Mouse (Mus musculus): ENCODE measurements at regions not wholly inside any gene's neighbourhood (a gene's known extent, or its start where the extent isn't known, plus 50 kb on each side); places are given as distances from the start of the nearest gene placed in this dataset.

GRCm38 (mm10) chr16:95929700-95930435 is 60.9 kb downstream of the Psmg1 start:
- DNase-seq (ENCODE audit: low read depth, low spot score) = no peak
- 73% methylated on average over 14 of the region's 14 CpGs for WGBS

GRCm38 (mm10) chr16:95928290-95929260 is 62.2 kb downstream of the Psmg1 start:
- DNase-seq (ENCODE audit: low read depth, low spot score) = no peak
- WGBS = 32% methylated on average over 18 of the region's 18 CpGs

- WGBS = 27% methylated on average over 6 of the region's 6 CpGs
Measured at GRCm38 (mm10) chr16:95926558-95926957, 64.2 kb downstream of the Psmg1 start.

DNA sequence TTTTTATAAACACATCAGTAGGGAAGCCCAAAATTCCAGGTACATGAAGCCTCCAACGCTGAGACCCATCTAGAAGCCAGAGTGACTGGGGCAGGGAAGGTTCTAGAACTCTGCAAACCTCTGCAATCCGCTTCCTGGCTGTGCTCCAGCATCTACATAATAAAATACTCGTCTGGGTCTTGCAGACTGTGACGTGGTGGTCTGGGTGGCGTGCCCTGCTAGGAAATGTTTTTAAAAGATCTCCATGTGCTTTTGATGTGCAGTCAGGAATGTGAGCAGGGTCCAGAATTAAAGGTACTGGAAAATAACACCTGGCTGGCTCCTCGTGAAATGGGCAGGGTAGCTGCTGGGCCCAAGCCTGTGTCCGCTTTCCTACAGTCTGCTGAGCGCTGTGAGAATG is 66.0 kb downstream of the Psmg1 start:
- DNase-seq (ENCODE audit: low read depth, low spot score) = no peak
- 25% methylated on average over 8 of the region's 8 CpGs for WGBS

More at GRCm38 (mm10) chr16:95926558-95926957, 64.2 kb downstream of the Psmg1 start:
- DNase-seq (ENCODE audit: low read depth, low spot score) = peak; percentile 70

DNA sequence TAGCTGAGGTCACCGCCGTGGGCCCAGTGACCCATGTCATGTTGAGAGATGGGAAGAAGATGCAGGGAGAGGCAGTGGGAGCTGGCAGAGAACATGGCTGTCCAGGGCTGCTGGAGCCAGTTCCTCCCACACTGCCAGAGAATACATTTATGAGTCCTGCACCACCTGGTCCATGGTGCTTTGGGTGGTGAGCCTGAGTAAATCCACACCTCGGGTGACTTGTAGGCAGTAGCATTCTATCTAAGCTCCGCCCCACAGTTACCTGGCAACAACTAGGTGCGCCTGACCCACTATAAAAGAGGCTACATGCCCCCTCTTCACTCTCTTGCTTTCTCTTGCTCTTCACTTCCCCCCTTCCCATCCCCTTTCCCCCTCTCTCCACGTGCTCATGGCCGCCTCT is 66.8 kb downstream of the Psmg1 start:
- DNase-seq (ENCODE audit: low read depth, low spot score) = peak; percentile 58
- 50% methylated on average over 7 of the region's 7 CpGs for whole genome bisulfite sequencing

- 89% methylated on average over 9 of the region's 9 CpGs for WGBS
- no peak for DNase-seq (ENCODE audit: low read depth, low spot score)
Measured at GRCm38 (mm10) chr16:95922369-95922934, 68.3 kb downstream of the Psmg1 start.

GRCm38 (mm10) chr16:95921169-95921568 is 69.6 kb downstream of the Psmg1 start:
- no peak for DNase-seq (ENCODE audit: low read depth, low spot score)
- WGBS = 83% methylated on average over 4 of the region's 4 CpGs

GRCm38 (mm10) chr16:95918651-95919425 is 71.9 kb downstream of the Psmg1 start:
- 94% methylated on average over 16 of the region's 16 CpGs for WGBS
- no peak for DNase-seq (ENCODE audit: low read depth, low spot score)

- DNase-seq (ENCODE audit: low read depth, low spot score) = no peak
- WGBS = 63% methylated on average over 14 of the region's 14 CpGs
Measured at GRCm38 (mm10) chr16:95917635-95918407, 72.9 kb downstream of the Psmg1 start.

DNA sequence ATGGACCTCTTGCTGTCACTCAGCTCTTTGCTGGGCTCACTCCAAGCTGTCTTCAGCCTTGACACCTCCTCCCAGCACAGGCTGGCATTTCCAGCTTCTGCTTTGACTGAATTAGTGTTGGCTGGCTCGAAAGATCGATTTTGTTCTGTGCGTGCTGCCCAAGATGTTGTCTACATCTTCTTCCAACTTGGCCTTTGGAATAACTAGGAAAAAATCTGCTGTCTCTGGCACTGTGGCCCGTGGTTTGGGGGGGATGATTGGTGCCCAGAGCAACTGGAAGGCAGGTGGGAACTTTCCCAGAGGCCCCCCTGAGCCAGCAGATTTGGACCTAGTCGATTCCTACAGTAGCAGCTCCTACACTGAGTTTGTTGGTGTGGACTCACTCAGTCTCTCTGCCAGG is 76.9 kb downstream of the Psmg1 start:
- WGBS = 73% methylated on average over 5 of the region's 5 CpGs
- DNase-seq (ENCODE audit: low read depth, low spot score) = no peak

GRCm38 (mm10) chr16:95904531-95905165 is 86.1 kb downstream of the Psmg1 start:
- no peak for DNase-seq (ENCODE audit: low read depth, low spot score)
- WGBS = 88% methylated on average over 6 of the region's 6 CpGs

DNA sequence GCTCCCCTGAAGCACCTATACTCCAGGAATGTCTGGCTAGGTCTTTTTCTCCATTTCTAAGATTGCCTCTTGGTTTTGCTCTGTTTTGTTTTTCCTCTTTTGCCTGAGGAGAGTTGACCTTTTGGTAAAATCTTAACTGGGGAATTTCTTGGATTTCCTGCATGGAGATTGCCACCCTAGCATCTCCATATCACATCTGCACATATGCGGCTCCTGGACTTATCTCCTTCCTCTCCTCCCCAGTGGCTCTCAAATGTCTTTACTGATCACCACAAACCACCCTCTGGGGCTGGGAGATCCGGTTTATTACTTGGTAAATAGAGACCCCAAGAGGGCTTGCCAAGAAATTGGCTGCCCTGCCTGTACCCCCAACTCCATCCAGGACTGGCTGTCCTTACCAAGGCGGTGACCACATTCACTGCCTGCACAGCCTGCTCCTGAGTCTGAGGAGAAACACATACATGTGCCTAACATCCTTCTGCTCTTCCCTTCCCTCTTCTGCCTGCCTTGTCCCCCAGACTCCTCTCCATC is 87.3 kb downstream of the Psmg1 start:
- DNase-seq (ENCODE audit: low read depth, low spot score) = no peak
- WGBS = 72% methylated on average over 3 of the region's 3 CpGs

DNA sequence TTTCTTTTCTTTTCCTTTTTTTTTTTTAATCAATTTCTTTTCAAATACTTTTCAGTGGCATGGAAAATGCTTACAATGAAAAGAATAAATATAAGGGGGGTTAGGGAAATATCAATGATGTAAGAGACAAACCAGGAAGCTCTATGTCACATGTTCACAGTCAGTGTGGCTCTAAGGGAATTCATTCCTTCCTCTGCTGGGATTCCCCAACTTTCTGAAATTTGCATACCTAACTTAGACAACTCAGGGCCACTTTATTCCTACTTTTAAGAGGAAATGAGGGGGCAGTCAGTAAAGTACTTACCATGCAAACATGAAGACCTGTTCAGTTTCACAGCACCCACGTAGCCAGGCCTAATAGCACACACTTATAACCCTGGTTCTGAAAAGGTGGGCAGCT is 88.6 kb downstream of the Psmg1 start:
- no peak for DNase-seq (ENCODE audit: low read depth, low spot score)
- WGBS = 92% methylated on average over 1 of the region's 1 CpGs

- DNase-seq (ENCODE audit: low read depth, low spot score) = no peak
- 73% methylated on average over 9 of the region's 9 CpGs for WGBS
Measured at GRCm38 (mm10) chr16:95901388-95901787, 89.4 kb downstream of the Psmg1 start.

GRCm38 (mm10) chr16:95900181-95900580 is 90.6 kb downstream of the Psmg1 start:
- DNase-seq (ENCODE audit: low read depth, low spot score) = no peak
- 82% methylated on average over 9 of the region's 9 CpGs for WGBS

GRCm38 (mm10) chr16:95899672-95900071 is 91.1 kb downstream of the Psmg1 start:
- no peak for DNase-seq (ENCODE audit: low read depth, low spot score)
- 90% methylated on average over 3 of the region's 3 CpGs for WGBS

GRCm38 (mm10) chr16:95897843-95898242 is 92.9 kb downstream of the Psmg1 start:
- 77% methylated on average over 7 of the region's 7 CpGs for WGBS
- DNase-seq (ENCODE audit: low read depth, low spot score) = no peak

DNA sequence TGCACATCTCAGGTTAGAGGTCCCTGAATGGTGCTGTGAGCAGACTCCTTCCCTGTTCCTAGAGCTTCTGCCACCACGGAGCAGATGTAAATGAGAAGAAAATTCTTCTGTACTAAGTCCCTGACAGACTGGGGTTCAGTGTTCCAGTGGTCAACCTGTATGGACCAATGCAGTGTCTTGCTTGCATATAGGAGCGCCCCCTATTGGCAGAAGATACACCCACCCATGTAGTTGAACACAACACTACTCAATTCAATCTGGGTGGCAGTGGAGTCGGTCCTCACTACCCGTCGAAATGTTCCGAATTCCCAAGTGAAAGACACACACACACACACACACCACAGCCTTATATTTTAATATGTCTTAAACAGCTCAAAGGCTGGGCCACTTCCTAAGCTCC is 94.6 kb downstream of the Psmg1 start:
- 79% methylated on average over 6 of the region's 6 CpGs for WGBS
- DNase-seq (ENCODE audit: low read depth, low spot score) = no peak

Data from large intestine, adult 2 months (tissue).